Mouse (Mus musculus) neutrophil, adult 5-6 weeks (primary cell): Measurements from ENCODE around the gene Lrrc58. TPM values are rescaled to one million over a fixed set of nuclear protein-coding genes. Genes with fewer than 3 reads are reported as not detected.

Experiments
- ATAC-seq: fragments of 151-379, 151-347 bp; 2 replicates; pipeline ENCODE4 v1.8.0; 2017; ENCODE audit warnings: mild to moderate bottlenecking, moderate TSS enrichment; ENCODE audit not compliant: insufficient number of reproducible peaks, poor library complexity, low FRiP score, severe bottlenecking; ENCODE audit errors: extremely low read depth
- total RNA-seq: library from RNA; stranded (forward); fragments of 200-1000 nt; gene quantifications from 2 replicates; pipeline ENCODE4 v1.2.3, GENCODE M21; 2017

Lrrc58 gene
- total RNA-seq, 1 experiment from 2014 or later: 15.7 TPM

GRCm38 (mm10) chr16:37865841-37866240 is 2.3 kb upstream of the Lrrc58 start:
- no peak for ATAC-seq

- ATAC-seq: peak; percentile 14; the same call in 1 of the 2 replicates
These were observed 599 bp downstream of the Lrrc58 start for GRCm38 (mm10) chr16:37868506-37869469.

GRCm38 (mm10) chr16:37869470-37870231 is 1.5 kb downstream of the Lrrc58 start:
- ATAC-seq: no peak

GRCm38 (mm10) chr16:37871112-37871715 is 3.0 kb downstream of the Lrrc58 start:
- ATAC-seq: no peak

- ATAC-seq: no peak
These were observed 6.5 kb downstream of the Lrrc58 start for GRCm38 (mm10) chr16:37874501-37875235.

- no peak for ATAC-seq
These were observed 9.2 kb downstream of the Lrrc58 start for GRCm38 (mm10) chr16:37877406-37877805.

GRCm38 (mm10) chr16:37878951-37879505 is 10.8 kb downstream of the Lrrc58 start:
- ATAC-seq: no peak

- no peak for ATAC-seq
These were observed 11.7 kb downstream of the Lrrc58 start for GRCm38 (mm10) chr16:37879750-37880419.

GRCm38 (mm10) chr16:37881168-37881567 is 13.0 kb downstream of the Lrrc58 start:
- no peak for ATAC-seq

GRCm38 (mm10) chr16:37888986-37889385 is 20.8 kb downstream of the Lrrc58 start:
- ATAC-seq: no peak

- no peak for ATAC-seq
These were observed 24.5 kb downstream of the Lrrc58 start for GRCm38 (mm10) chr16:37892667-37893066.

- no peak for ATAC-seq
These were observed 25.2 kb downstream of the Lrrc58 start for GRCm38 (mm10) chr16:37893381-37893780.

GRCm38 (mm10) chr16:37893942-37894341 is 25.8 kb downstream of the Lrrc58 start:
- ATAC-seq: no peak

GRCm38 (mm10) chr16:37898790-37899189 is 30.6 kb downstream of the Lrrc58 start:
- no peak for ATAC-seq

GRCm38 (mm10) chr16:37899357-37899756 is 31.2 kb downstream of the Lrrc58 start:
- ATAC-seq: no peak

GRCm38 (mm10) chr16:37901318-37901717 is 33.1 kb downstream of the Lrrc58 start:
- ATAC-seq: no peak

- no peak for ATAC-seq
These were observed 38.3 kb downstream of the Lrrc58 start for GRCm38 (mm10) chr16:37906456-37906855.

GRCm38 (mm10) chr16:37911086-37911485 is 42.9 kb downstream of the Lrrc58 start:
- no peak for ATAC-seq
